Mouse (Mus musculus): ENCODE results near the gene Rnpepl1.
"Not testable (repeated sequence)": the region's sequence is repeated elsewhere in the genome, so short reads cannot be mapped to it uniquely, and the experiment has no call there.

The Rnpepl1 gene

GRCm38 (mm10) chr1:92935054-92935962 lies 24.7 kb downstream of the Rnpepl1 start:
- in situ Hi-C loops (cut with MboI, MseI), result loop anchor here in 1 of 2 experiments (25.0 kb wide), 1 partner anchor 1102 kb away; no protein-coding TSS in a partner anchor

- in situ Hi-C loops (cut with MboI, MseI), result loop anchor here in 1 of 2 experiments (25.0 kb wide), 1 partner anchor 1101 kb away; no protein-coding TSS in a partner anchor
Measured at GRCm38 (mm10) chr1:92935977-92936376, 25.4 kb downstream of the Rnpepl1 start.

- in situ Hi-C loops (cut with MboI, MseI), result loop anchor here in 1 of 2 experiments (25.0 kb wide), 1 partner anchor 1101 kb away; no protein-coding TSS in a partner anchor
Measured at GRCm38 (mm10) chr1:92936467-92936866, 25.9 kb downstream of the Rnpepl1 start.

- in situ Hi-C loops (cut with MboI, MseI), result loop anchor here in 1 of 2 experiments (25.0 kb wide), 1 partner anchor 1100 kb away; no protein-coding TSS in a partner anchor
Measured at GRCm38 (mm10) chr1:92937797-92938196, 27.2 kb downstream of the Rnpepl1 start.

GRCm38 (mm10) chr1:92939746-92940145 lies 29.2 kb downstream of the Rnpepl1 start:
- in situ Hi-C loops (cut with MboI, MseI), result loop anchor here in 1 of 2 experiments (25.0 kb wide), 1 partner anchor 1098 kb away; no protein-coding TSS in a partner anchor

- in situ Hi-C loops (cut with MboI, MseI), result loop anchor here in 1 of 2 experiments (25.0 kb wide), 1 partner anchor 1094 kb away; no protein-coding TSS in a partner anchor
Measured at GRCm38 (mm10) chr1:92943219-92943989, 32.8 kb downstream of the Rnpepl1 start.

- in situ Hi-C loops (cut with MboI, MseI), result loop anchor here in 1 of 2 experiments (25.0 kb wide), 1 partner anchor 1089 kb away; no protein-coding TSS in a partner anchor
Measured at GRCm38 (mm10) chr1:92947966-92948365, 37.4 kb downstream of the Rnpepl1 start.

- in situ Hi-C loops (cut with MboI, MseI), result loop anchor here in 1 of 2 experiments (25.0 kb wide), 1 partner anchor 1088 kb away; no protein-coding TSS in a partner anchor
Measured at GRCm38 (mm10) chr1:92949426-92949825, 38.8 kb downstream of the Rnpepl1 start.

- in situ Hi-C loops (cut with MboI, MseI), result no loop called here
Measured at GRCm38 (mm10) chr1:92950607-92951006, 40.0 kb downstream of the Rnpepl1 start, which contains the start of gene Gpr35. Gpr35 (plus strand) TSS chr1:92950865.

- in situ Hi-C loops (cut with MboI, MseI), result no loop called here
Measured at GRCm38 (mm10) chr1:92953641-92954040, 43.1 kb downstream of the Rnpepl1 start.

GRCm38 (mm10) chr1:92956571-92957335 lies 46.2 kb downstream of the Rnpepl1 start:
- in situ Hi-C loops (cut with MboI, MseI), result not testable (repeated sequence)

- in situ Hi-C loops (cut with MboI, MseI), result no loop called here
Measured at GRCm38 (mm10) chr1:92958999-92959398, 48.4 kb downstream of the Rnpepl1 start.

- in situ Hi-C loops (cut with MboI, MseI), result not testable (repeated sequence)
Measured at GRCm38 (mm10) chr1:92970791-92971190, 60.2 kb downstream of the Rnpepl1 start.

- in situ Hi-C loops (cut with MboI, MseI), result no loop called here
Measured at GRCm38 (mm10) chr1:92971879-92972795, 61.6 kb downstream of the Rnpepl1 start.

- in situ Hi-C loops (cut with MboI, MseI), result no loop called here
Measured at GRCm38 (mm10) chr1:92972854-92973253, 62.3 kb downstream of the Rnpepl1 start.

All from T-helper 17 cell (primary cell).